Mouse (Mus musculus) urinary bladder, adult 18-20 months (tissue): Measurements from ENCODE around the gene Gdf15.
A peak's percentile ranks its signal among the peaks of the same experiment; 100 is the strongest.

ENCODE experiments used
- DNase-seq, 2 experiments: peaks; one replicate each; pipeline ENCODE4 v3.0.0; 2022; ENCODE audit warnings: low spot score in 2 of 2, mixed read lengths in 2 of 2

The Gdf15 gene

DNA sequence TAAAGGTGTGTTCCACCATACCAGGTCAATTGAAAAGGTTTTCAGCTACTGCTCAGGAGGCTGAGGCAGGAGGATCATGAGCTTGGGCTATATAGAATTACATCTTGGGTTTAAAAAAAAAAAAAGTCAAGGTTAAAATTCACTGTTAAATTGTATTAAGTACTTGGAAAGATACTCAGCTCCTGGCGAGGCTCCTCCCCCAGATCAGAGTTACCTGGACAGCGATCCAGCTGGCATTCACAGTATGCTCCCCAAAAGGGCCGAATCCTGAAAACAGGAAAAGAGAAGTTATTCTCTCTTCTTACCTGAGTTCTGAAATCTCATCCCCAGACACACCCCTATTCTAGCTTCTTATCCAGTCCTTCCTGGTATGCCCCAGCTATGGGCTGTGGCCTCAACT is 25.0 kb upstream of the Gdf15 start:
- DNase-seq = no peak

DNA sequence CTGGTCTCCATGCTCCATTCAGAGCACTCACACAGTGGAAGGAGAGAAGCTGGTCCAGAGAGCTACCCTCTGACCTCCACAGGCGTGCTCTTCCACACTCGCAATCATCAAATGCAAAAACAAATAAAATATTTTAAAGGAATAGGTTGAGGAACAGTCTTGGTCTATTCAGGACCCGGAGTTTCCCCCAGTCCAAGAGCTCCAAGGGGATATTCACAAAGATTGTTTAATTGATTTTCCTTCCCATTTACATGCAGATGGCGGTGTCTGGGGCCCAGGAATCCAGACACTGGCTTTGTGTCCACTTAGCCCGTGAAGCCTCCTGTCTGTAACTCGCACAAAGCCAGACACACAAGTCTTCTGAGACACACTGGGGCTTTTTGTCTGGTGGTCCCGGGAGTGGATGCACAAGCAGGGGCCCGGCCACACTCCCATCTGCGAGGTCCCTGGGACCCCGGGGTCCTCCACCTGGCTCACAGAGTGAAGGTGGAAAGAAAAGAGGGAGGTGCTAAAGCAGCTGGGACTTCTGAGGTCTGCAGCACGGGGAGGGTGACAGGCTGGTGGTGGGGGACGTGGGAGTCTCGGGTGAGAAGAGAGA is 24.0 kb upstream of the Gdf15 start:
- no peak for DNase-seq

DNA sequence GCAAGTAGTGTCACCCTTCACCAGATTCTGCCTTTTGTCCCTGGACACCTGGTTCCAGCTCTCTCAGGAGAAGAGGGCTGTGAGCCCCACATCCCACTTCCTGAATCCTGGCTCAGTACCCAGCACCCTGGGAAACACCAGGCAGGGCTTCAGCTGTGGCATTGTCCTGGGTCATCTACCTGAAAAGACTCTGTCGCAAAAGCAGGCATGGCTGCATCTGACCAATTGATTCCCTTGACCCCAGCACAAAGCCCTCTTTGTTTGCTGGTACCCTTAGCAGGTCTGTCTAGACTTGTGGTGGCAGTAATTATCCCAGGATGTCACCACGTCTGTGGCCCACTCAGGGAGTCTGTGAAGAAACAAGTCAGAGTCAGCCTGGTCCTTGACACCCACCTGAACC is 23.2 kb upstream of the Gdf15 start:
- no peak for DNase-seq

DNA sequence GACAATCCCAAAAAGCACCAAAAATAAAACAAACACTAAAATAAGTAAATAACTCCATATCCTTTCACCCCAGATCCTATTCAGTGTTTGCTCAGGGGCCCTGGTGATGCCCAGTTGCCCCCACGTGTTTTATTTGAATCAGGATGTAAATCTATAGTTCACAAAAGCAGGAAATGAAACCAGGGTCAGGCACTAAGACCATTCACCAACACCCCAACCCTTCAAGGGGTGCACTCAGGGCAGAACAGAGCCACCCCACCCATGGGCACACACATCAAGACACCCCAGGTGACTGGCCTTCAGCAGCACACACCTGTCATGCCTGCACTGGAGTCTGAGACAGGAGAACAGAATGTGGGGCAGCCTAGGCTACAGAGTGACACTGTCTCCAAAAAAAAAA is 21.9 kb upstream of the Gdf15 start:
- no peak for DNase-seq

DNA sequence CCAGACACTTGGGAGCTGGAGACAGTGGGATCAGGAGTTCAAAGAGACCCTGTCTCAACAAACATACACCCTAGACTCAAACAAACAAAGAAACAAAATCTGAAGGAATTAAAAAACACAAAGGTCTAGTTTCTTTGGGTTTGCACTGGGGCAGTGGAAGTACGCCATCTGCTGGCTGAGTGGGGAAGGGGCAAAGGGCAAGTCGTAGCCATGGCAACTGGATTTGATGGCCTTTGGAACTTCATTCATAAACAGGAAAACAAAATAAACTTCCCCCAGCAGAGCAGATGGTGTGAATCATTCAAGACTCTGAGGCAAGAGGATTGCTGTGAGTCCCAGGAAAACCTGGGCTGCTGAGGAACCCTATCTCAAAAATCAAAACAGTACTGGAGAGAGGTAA is 21.0 kb upstream of the Gdf15 start:
- no peak for DNase-seq

DNA sequence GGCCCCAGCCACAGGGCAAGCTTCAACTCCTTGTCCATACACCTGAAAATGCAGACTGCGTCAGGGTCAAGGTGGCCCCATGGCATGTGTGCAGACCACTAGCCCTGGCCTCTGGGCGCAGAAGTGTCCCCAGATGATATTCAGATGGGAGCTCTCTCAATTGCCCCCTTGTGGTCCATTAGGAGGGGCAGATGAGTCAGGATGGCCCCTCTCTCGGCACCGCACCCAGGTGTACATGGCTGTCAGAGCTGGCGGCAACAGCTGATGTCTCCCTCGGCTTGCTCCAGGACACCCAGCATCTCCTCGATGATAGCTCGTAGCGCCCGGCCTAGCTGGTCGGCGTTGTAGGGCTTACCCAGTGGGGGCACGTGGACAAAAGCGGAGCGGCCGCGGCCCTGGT is 18.1 kb upstream of the Gdf15 start:
- DNase-seq = no peak

DNA sequence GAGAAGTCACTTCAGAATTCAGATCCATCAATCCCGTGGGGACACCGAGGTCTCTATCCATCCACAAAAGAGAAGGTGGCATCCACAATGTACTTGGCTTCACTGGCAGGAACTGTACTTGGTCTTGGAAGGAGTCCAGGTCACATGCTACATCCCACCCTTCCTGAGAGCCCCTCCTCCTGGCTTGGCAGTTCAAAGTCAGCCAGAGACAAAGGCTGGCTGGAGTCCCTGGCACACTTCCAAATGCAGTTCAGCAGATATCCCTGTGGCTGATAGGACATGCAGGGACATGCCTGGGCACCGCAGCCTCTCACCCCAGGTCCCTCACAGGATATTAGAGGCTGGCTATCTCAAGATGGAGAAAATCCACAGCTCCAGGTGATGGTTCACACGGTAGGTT is 17.1 kb upstream of the Gdf15 start:
- DNase-seq = peak; percentile 45 to 78

DNA sequence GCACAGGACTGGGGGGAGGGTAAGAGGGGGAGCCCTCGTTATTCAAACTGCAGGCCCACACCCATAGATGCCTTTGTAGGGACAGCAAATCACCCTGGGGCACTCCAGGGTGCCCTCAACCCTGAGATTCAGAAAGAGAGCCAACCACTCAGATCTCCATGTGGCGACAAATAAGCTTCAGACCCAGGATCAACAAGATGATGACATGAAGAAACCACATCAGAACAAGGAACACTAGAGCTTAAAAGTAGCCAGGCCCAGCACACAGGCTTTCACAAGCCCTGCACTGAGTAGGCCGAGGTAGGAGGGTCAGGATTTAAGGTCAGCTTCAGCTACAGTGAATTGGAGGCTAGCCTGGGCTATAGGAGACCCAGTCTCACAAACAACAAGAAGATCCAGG is 16.7 kb upstream of the Gdf15 start:
- no peak for DNase-seq

DNA sequence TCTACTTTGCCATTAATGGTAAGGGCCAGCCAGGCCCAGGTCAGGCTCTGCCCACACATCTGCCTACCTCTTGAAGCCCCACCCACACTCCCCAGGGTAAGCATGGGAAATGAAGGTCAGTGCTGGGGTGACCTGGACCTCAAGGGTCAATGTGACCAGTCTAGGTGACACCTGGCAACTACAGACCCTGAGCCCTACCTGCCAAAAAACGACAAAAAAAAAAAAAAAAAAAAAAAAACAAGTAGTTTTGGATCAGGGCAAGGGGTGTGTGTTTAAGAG is 15.8 kb upstream of the Gdf15 start:
- no peak for DNase-seq

DNA sequence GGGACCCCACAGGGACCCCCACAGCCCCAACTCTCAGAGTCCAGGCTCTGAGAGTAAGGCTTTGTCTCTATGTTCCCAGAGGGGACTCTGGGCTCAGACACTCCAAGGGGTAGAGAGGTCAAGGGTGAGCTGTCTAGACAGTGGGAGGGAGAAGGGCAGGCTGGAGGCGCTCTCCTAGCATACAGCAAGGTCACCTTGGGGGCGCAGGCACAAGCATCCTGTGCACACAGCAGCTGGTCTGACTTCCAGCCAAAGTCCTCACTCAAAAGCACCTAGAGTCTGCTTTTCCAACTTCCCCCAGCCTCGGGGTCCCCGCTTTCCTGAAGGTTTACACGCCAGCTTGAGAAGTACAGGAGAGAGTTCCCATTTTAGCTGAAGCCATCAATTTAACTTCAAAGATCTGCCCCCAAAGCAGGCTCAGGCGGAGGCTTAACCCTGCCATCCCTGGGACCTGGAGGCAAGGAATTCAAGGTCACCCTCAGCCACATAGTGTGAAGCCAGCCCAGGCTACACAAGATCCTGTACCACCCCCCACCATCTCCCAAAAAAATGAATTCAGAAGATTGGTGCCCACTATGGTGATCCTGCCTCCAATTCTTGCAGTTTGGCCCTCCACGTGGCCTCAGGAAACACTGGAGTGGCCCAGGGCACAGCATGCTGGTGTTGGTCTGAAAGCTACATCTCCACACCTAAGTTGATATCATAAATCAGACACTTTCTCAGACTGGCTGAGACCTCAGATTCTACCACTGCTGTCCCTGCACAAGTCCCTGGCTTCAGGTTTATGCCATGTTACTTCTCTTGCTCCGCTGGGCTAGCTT is 15.3 kb upstream of the Gdf15 start:
- no peak for DNase-seq

DNA sequence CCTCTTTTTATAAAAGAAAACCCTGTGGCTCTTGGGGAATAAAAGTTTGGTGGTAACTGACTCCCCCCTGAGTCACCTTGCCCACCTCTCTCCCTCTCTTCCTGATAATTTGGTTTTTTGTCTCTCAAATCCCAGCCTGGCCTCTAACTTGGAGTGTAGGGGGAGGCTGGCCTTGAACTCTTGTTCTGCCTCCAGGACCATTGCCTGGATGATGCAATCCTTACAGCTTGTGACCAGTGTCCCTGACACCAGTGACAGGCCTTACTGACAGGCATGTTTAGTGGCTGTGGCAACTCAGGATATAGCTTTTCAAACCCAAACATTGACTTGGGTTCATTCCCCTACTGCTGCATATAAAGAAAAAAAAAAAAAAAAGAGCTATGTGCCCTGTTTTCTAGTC is 14.5 kb upstream of the Gdf15 start:
- no peak for DNase-seq

DNA sequence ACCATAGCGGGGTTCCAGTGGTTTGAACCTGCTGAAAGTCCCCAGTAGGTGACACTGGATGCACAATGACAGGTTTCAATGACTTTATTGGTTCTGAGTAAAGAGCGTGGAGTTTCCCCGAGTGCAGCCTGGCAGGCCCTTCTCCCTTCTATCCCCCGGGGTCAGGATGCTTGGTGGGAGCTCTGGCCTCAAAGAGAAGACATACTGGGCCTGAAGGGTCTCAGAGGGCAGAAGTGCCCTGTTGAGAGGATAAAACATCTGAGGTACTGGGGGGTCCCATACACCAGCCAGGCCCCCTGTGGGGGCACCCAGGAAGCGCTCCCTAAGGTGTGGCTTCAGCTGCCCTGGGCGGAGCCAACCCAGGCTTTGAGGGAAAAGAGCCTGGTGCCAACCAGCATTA is 14.1 kb upstream of the Gdf15 start:
- DNase-seq = no peak

DNA sequence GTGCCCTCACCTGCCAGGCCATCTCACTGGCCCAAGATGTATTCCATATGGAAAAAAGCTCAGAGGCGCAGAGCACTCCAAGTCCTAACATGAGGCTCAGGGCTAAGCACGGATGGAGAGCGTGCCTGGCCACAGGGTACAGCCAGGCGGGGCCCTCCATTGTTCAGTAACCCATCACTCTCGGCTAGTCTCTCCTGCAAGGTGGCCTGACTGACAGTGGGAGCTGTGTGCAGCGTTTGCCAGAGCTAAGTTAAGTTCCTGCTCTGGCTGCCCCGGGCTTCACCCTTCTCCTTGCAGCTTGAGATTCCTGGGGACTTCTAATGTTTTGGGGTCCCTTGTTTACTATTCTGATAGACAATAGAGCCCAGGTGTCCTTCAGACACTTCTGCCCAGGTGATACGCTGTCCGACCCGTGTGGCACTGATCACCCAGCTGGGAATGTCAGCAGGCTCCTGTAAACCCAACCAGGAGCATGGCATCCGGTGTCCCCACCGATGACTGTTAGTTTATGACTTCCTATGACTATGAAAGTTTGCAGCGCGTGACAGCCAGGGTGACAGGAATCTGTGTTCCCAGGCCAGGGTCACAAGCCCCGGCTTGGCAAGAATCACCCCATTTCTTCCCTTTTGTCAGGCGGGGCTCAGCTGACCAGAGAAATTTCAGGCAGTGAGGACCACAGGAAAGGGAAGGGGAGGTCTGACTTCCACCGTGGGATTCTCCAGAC is 13.4 kb upstream of the Gdf15 start:
- DNase-seq = no peak

DNA sequence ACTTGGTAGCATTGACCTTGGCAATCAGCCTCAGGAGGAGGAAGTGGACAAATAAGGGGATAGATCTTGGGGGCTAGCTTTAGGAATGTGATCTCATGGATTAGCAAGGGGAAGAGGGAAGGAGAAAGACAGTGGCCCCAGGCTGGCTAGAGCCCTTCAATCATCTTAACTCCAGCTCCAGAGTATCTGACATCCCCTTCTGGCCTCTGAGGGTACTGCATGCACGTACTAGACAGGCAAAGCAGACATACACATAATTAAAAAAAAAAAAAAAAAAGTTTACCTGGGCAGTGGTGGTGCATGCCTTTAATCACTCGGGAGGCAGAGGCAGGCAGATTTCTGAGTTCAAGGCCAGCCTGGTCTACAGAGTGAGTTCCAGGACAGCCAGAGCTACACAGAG is 11.8 kb upstream of the Gdf15 start:
- DNase-seq = no peak

DNA sequence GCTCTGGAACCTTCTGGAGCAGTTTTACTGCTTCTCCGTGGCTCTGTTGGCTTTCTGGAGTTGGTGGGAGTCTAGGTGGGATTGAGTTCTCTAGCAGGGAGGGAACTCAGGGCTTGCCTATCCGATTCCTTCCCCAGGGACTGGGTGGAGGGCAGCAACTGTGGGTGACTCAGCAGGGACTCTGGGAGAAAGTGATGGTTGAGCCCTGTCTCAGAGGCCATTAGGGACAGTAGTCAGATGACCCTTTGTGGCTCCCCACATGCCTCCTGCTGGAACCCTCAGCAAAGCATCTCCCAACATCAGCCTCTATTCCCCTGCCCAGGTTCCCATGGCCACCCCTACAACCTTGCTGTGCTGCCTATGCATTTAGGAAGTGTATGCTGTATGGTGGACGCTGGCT is 10.8 kb upstream of the Gdf15 start:
- DNase-seq = no peak

DNA sequence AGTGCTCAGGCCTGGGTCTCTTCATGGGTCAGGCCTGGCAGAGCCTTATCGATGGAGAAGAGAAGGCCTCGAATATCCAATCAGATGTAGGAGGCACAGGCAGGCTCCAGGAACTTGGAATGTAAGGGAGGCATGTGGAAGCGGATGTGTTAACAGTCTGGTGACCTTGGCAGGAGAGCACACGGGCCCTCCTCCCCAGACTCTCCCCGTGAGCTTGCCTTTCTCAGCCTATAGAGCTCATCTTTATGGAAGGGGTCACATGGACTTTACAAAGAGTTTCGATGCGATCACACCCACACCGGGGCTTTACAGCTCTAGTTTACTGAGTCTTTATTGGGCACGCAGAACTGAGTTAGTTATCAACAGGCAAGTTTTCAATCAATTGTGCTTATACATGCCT is 6.5 kb upstream of the Gdf15 start:
- no peak for DNase-seq

DNA sequence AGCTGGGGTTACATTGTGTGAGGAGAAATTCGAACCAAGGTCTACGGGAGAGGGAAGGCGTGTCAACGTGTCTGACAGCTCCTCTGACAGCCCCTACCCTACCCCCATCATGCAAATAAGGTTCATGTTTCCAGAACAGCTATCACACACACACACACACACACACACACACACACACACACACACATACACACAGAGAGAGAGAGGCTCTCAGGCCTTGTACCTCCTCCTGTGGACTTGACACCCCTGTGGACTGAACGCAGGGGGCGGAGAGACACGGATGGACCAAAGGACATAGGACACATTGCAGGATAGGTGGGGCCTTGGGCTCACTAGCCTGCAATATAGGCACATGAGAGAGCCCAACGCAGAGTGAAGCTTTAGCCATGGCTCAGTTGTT is 4.6 kb upstream of the Gdf15 start:
- no peak for DNase-seq

DNA sequence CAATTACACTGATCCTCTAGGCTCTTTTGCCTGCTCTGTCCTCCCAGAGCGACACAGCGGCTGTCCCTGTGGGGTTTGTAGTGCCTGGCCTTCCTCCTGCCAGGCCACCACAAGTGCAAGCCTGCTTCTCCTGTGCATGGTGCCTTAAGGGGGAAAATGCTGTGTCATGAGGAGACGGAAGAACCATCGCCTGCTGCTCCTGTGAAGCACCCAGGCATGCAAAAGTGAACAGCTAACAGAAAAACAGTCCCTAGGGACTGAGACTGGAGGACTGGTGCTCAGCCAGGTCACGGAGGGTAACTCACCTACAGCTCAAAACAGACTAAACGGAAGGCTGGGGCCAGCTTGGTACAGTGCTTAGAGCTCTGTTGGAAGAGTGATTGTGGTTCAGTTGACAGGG is 3.3 kb upstream of the Gdf15 start:
- no peak for DNase-seq

DNA sequence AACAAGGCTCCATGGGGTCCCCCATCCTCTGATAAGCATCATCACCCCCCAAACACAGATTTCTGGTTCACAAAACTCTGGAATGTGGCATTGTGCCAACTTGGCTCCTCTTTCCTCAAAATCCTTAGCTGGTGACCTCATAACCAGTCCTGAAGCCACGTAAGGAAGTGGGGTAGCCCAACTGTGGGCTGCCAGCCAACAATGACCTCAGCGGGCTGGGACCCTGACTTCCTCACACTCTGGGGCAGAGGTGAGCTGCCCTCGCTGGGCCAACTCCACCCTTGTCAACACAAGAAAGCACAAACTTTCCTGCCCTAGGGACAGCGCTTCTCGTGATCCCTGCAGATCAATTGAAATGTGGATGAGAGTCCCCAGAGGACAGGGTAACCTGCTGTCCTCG is 1.8 kb upstream of the Gdf15 start:
- peak in 1 of 2 experiments; percentile 36 for DNase-seq

DNA sequence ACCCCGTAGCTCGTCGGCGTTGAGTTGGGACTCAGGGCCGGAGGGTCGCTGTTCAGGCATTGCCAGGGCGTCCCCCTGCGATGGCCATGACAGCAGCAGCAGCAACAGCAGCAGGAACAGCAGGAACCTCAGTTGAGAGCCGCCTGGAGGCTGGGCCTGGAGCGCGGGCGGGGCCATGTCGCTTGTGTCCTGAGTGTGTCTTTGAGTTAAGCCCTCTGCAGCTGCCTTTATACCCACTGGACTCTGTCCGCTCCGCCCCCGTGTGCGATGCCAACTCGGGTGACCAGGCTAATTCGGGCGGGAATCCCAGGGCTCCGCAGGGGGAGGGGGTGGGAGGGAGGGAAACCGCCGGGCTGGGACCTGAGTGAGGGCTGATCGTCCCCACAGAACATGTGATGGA is 820 bp downstream of the Gdf15 start:
- DNase-seq = no peak

DNA sequence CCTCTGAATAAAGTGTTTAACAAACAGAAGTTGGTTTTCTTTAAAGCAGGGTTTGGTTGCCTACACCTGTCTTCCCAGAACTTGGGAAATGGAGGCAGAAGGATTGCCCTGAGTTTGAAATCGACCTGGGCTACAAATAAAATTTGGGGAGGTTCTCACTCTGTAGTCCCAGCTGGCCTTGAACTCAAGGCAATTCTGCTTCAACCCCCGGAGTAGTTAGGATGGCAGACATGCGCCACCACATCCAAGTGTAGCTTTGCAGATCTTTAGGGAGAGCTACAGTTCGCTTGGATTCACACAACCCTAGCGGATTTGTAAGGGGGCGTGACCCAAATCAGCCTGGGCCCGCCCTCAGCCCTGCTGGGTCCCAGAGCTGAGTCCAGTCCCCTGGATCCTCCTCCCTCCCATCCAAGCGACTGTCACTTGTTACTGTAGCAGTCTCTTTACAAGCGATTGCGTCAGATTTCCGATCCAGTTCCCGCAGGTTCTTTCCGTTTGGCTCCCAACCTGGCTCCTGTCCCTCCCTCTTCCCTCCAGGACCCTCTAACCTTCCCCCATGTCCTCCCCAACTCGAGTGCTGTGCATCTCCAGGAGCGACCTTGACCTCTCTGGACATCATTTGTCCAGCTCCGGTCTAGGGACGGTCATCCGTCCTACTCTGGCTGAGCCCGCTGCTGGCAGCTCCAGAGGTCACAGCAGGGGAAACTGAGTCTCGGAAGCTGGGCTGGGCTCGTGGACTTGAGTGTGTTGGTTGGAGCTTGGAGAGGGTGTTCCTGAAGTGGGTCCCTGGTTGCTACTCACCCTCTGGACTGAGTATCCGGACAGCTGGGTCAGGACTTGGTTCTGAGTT is 1.5 kb downstream of the Gdf15 start:
- peak in 1 of 2 experiments; percentile 54 for DNase-seq
